Comparison of ENCODE assay signal across 10 mouse cellular contexts in genomic region chr11:75154053-75154585, GRCm38 (mm10). TPM values are rescaled to one million over a fixed set of nuclear protein-coding genes. Genes with fewer than 3 reads are reported as not detected.
DNase-seq lines count a peak whose midpoint lies in the region; ATAC-seq and TF ChIP-seq lines count a peak whose summit lies in the region.
"Had no signal": no experiment of that assay in that cellular context is flagged by ENCODE, and none has a peak within 500 bp of the region (broad histone marks: within the 10 kb centered on the region; RNA-seq: fewer than 3 reads in every experiment).

No protein-coding gene starts in this region.

- no peaks in the 10 kb centered on the region for H3K9me3 ChIP-seq in kidney, embryonic 14.5 days (ENCODE audit: control insufficient read depth, low read length)
- no peaks in the 10 kb centered on the region for H3K9me3 ChIP-seq in stomach, embryonic 16.5 days (replicated peaks; ENCODE audit: control insufficient read depth, low read length)
- H3K9me3 ChIP-seq: heart, embryonic 13.5 days; limb, embryonic 15.5 days had no signal

- DNase-seq in kidney, postnatal 14 days, result no peak
- DNase-seq in spleen, adult 2 months (ENCODE audit: low read depth in 1 of 2, low spot score in 2 of 2), result no peak
- DNase-seq in spleen, postnatal 14 days (ENCODE audit: low spot score in 2 of 2), result no peak
- DNase-seq in urinary bladder, postnatal 14 days (ENCODE audit: low spot score), result no peak
- no peak for DNase-seq in layer of hippocampus, adult 11-12 months (ENCODE audit: low spot score)

- H3K4me2 ChIP-seq in kidney, embryonic 14.5 days (replicated peaks; ENCODE audit: low read depth, low read length), result no peak overlapping the region
- no peak overlapping the region for H3K4me2 ChIP-seq in stomach, embryonic 16.5 days (ENCODE audit: low read depth, low read length)
- H3K4me2 ChIP-seq: heart, embryonic 13.5 days; limb, embryonic 15.5 days had no signal

- peaks cover 23% of the 10 kb centered on the region for H3K4me1 ChIP-seq in kidney, embryonic 14.5 days (ENCODE audit: control insufficient read depth, insufficient read depth, low read length)
- peaks cover 5% of the 10 kb centered on the region; the same call in 1 of the 2 replicates for H3K4me1 ChIP-seq in spleen, adult 2 months (ENCODE audit: control insufficient read depth, insufficient read depth, insufficient read length)
- H3K4me1 ChIP-seq in stomach, embryonic 16.5 days (ENCODE audit: control insufficient read depth, insufficient read depth, low read length), result peaks cover 41% of the 10 kb centered on the region

- peaks cover 17% of the 10 kb centered on the region; the same call in 1 of the 2 replicates for H3K36me3 ChIP-seq in kidney, embryonic 14.5 days (ENCODE audit: control insufficient read depth, insufficient read depth, low read length)
- H3K36me3 ChIP-seq in spleen, adult 2 months (ENCODE audit: control insufficient read depth, insufficient read depth, low read length), result peaks cover 10% of the 10 kb centered on the region
- H3K36me3 ChIP-seq in stomach, embryonic 16.5 days (ENCODE audit: control insufficient read depth, insufficient read depth, low read length), result peaks cover 2% of the 10 kb centered on the region; the same call in 1 of the 2 replicates

- WGBS in kidney, embryonic 14.5 days, result 75% methylated on average over 6 of the region's 6 CpGs
- WGBS in spleen, adult 2 months, result 27% methylated on average over 6 of the region's 6 CpGs
- WGBS in stomach, embryonic 16.5 days, result 63% methylated on average over 6 of the region's 6 CpGs

- no peak for ATAC-seq in kidney, embryonic 14.5 days (ENCODE audit: low FRiP score, low TSS enrichment)
- ATAC-seq in hematopoietic stem cell, adult 5-6 weeks (replicated peaks in 1 of 2; ENCODE audit: insufficient read depth in 1 of 2, low FRiP score in 2 of 2, low TSS enrichment in 1 of 2, low read depth in 1 of 2, poor library complexity in 2 of 2, severe bottlenecking in 2 of 2), result peak; percentile 67 to 80
- no peak for ATAC-seq in stomach, embryonic 16.5 days (ENCODE audit: insufficient read depth, low FRiP score)

- 0 out of 2 replicates have a peak overlapping the region, but pooled peaks have one; percentile 26 for H3K27ac ChIP-seq in kidney, embryonic 14.5 days (ENCODE audit: low read depth, low read length)
- 0 out of 2 replicates have a peak overlapping the region, but pooled peaks have one; percentile 25 for H3K27ac ChIP-seq in spleen, adult 2 months (ENCODE audit: insufficient read depth, low read length)
- peak overlapping the region; percentile 89 for H3K27ac ChIP-seq in stomach, embryonic 16.5 days (ENCODE audit: low read length)
- H3K27ac ChIP-seq: limb, embryonic 15.5 days had no signal

- TF ChIP-seq CTCF in spleen, adult 2 months (IDR thresholded peaks at IDR 0.05; ENCODE audit: extremely low read depth, insufficient read depth, insufficient read length, insufficient replicate concordance), result no peak

- no peak for TF ChIP-seq POLR2A in spleen, adult 2 months (IDR thresholded peaks at IDR 0.05; ENCODE audit: low read depth, low read length)

- no peak overlapping the region for H3K4me3 ChIP-seq in kidney, embryonic 14.5 days (ENCODE audit: low read length)
- H3K4me3 ChIP-seq in spleen, adult 2 months (ENCODE audit: extremely low read depth, insufficient read depth, insufficient read length), result no peak overlapping the region
- no peak overlapping the region for H3K4me3 ChIP-seq in stomach, embryonic 16.5 days (replicated peaks; ENCODE audit: low read length)
- H3K4me3 ChIP-seq: heart, embryonic 13.5 days; limb, embryonic 15.5 days had no signal

- no peaks in the 10 kb centered on the region for H3K27me3 ChIP-seq in kidney, embryonic 14.5 days (ENCODE audit: control insufficient read depth, insufficient read depth, low read length)
- no peaks in the 10 kb centered on the region; the same call in 1 of the 2 replicates for H3K27me3 ChIP-seq in spleen, adult 2 months (ENCODE audit: control insufficient read depth, insufficient read depth, low read length)
- H3K27me3 ChIP-seq in stomach, embryonic 16.5 days (ENCODE audit: control insufficient read depth, insufficient read depth, low read length), result no peaks in the 10 kb centered on the region
- H3K27me3 ChIP-seq: heart, embryonic 13.5 days; limb, embryonic 15.5 days had no signal

- H3K9ac ChIP-seq in kidney, embryonic 14.5 days (ENCODE audit: low read depth, low read length), result no peak overlapping the region
- no peak overlapping the region for H3K9ac ChIP-seq in stomach, embryonic 16.5 days (ENCODE audit: low read length)
- H3K9ac ChIP-seq: heart, embryonic 13.5 days; limb, embryonic 15.5 days had no signal

RNA-seq across cellular contexts. Expression of gene Hic1, which starts 15.2 kb away (rescaled TPM):
- polyA plus RNA-seq in kidney, embryonic 14.5 days (2014; fragmentation: Nextera tagmentation; extraction: Ambion mirVana), result 16.9 and 26.6 TPM in 2 replicates
- polyA plus RNA-seq in spleen, adult 2 months (2012; rRNA removed), result 9.2 and 13.2 TPM in 2 replicates
- total RNA-seq in hematopoietic stem cell, adult 5-6 weeks (2017), result not detected in 2 replicates
- polyA plus RNA-seq in stomach, embryonic 16.5 days (2015; fragmentation: Nextera tagmentation; extraction: Ambion mirVana), result 5.1 and 5.9 TPM in 2 replicates

RNA-seq across cellular contexts. Expression of gene Ovca2, which starts 24.5 kb away (rescaled TPM):
- polyA plus RNA-seq in kidney, embryonic 14.5 days (2014; fragmentation: Nextera tagmentation; extraction: Ambion mirVana), result 33.3 and 33.4 TPM in 2 replicates
- polyA plus RNA-seq in spleen, adult 2 months (2012; rRNA removed), result 17.2 and 18.4 TPM in 2 replicates
- total RNA-seq in hematopoietic stem cell, adult 5-6 weeks (2017), result 17.1 and 20.8 TPM in 2 replicates
- 19.4 and 23.2 TPM in 2 replicates for polyA plus RNA-seq in stomach, embryonic 16.5 days (2015; fragmentation: Nextera tagmentation; extraction: Ambion mirVana)

RNA-seq across cellular contexts. Expression of gene Dph1, which starts 36.9 kb away (rescaled TPM):
- 25.7 and 29.2 TPM in 2 replicates for polyA plus RNA-seq in kidney, embryonic 14.5 days (2014; fragmentation: Nextera tagmentation; extraction: Ambion mirVana)
- polyA plus RNA-seq in spleen, adult 2 months (2012; rRNA removed), result 29.2 and 33.3 TPM in 2 replicates
- 7.8 and 14.0 TPM in 2 replicates for total RNA-seq in hematopoietic stem cell, adult 5-6 weeks (2017)
- 20.6 and 20.7 TPM in 2 replicates for polyA plus RNA-seq in stomach, embryonic 16.5 days (2015; fragmentation: Nextera tagmentation; extraction: Ambion mirVana)

RNA-seq across cellular contexts. Expression of gene Rtn4rl1, which starts 39.5 kb away (rescaled TPM):
- 2.7 and 4.2 TPM in 2 replicates for polyA plus RNA-seq in kidney, embryonic 14.5 days (2014; fragmentation: Nextera tagmentation; extraction: Ambion mirVana)
- polyA plus RNA-seq in spleen, adult 2 months (2012; rRNA removed), result 11.1 and 12.7 TPM in 2 replicates
- 0.84 TPM in 1 of 2 replicates, not detected in the other for total RNA-seq in hematopoietic stem cell, adult 5-6 weeks (2017)
- polyA plus RNA-seq in stomach, embryonic 16.5 days (2015; fragmentation: Nextera tagmentation; extraction: Ambion mirVana), result 1.3 and 1.4 TPM in 2 replicates

Comparison
In these comparisons a context has a peak if more than half of its experiments do, and no peak if none do; other contexts are left out.
1. ATAC-seq: peak in hematopoietic stem cell, adult 5-6 weeks (2 of 2); none in kidney, embryonic 14.5 days (single experiment) and stomach, embryonic 16.5 days (single experiment).
2. H3K27ac ChIP-seq: peak in every context shown above with its lines; median percentile 89 in stomach, embryonic 16.5 days; 26 in kidney, embryonic 14.5 days; 25 in spleen, adult 2 months.